ENCODE assay signal across 16 mouse cellular contexts in the genomic region with DNA sequence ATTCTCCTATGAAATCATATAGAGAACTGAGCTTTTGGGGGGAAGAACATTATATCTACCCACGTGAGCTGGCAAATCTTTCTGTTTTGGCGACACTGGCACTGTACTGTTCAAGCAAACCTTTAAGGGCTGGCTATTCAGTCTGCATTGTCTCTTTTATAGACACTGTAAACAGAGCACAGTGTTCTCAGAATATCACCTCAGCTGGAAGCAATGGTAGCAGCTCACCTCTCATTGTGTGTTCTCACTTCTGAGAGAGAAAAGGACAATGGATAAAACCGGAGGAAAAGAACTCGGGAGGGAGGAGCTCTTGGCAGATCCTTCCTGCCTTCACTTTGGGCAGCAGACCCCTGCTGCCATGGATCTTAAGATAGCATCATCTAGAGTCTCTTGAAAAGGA.
"Had no signal": no experiment of that assay in that cellular context is flagged by ENCODE, and none has a peak within 500 bp of the region (broad histone marks: within the 10 kb centered on the region; RNA-seq: fewer than 3 reads in every experiment).

No protein-coding gene starts in this region.

- H3K27me3 ChIP-seq: liver, embryonic 15.5 days; lung, embryonic 15.5 days; megakaryocyte, embryonic 14.5 days; neural tube, embryonic 12.5 days had no signal

- H3K9ac ChIP-seq: liver, embryonic 15.5 days; liver, postnatal 0 days; lung, embryonic 15.5 days; neural tube, embryonic 12.5 days had no signal

- ATAC-seq: liver, postnatal 0 days; lung, postnatal 0 days had no signal

- DNase-seq: liver, postnatal 0 days; lung, adult 2 months; lung, postnatal 14 days; lung, postnatal 36 days; right cerebral cortex, postnatal 14 days; spleen, adult 18-20 months; thymus, adult 18-20 months; thymus, postnatal 14 days; thymus, postnatal 36 days had no signal

- H3K4me3 ChIP-seq: liver, embryonic 15.5 days; lung, embryonic 15.5 days; megakaryocyte, embryonic 14.5 days; neural tube, embryonic 12.5 days had no signal

- H3K27ac ChIP-seq: liver, embryonic 15.5 days; lung, embryonic 15.5 days; macrophage; neural tube, embryonic 12.5 days had no signal

- H3K4me1 ChIP-seq: liver, embryonic 15.5 days; lung, embryonic 15.5 days; megakaryocyte, embryonic 14.5 days; neural tube, embryonic 12.5 days had no signal

- H3K9me3 ChIP-seq: liver, embryonic 15.5 days; lung, embryonic 15.5 days; megakaryocyte, embryonic 14.5 days; neural tube, embryonic 12.5 days had no signal

- H3K36me3 ChIP-seq: liver, embryonic 15.5 days; lung, embryonic 15.5 days; neural tube, embryonic 12.5 days had no signal

- H3K4me2 ChIP-seq: liver, embryonic 15.5 days; lung, embryonic 15.5 days; midbrain, embryonic 11.5 days; neural tube, embryonic 12.5 days had no signal
